Mouse (Mus musculus) olfactory bulb, adult 2 months (tissue): ENCODE measurements around the gene Gm10518.

ENCODE experiments used
- CTCF ChIP-seq: fragments of 200-500 bp; IDR thresholded peaks from 2 replicates; pipeline ENCODE4 v1.5.1; 2012; ENCODE audit warnings: low read depth, mild to moderate bottlenecking, low read length, moderate library complexity; ENCODE audit not compliant: insufficient read depth
- POLR2A ChIP-seq: fragments of 200-500 bp; IDR thresholded peaks from 2 replicates; pipeline ENCODE4 v1.6.1; 2012; ENCODE audit warnings: mild to moderate bottlenecking, low read depth, low read length, moderate library complexity; ENCODE audit not compliant: insufficient read depth

- TF ChIP-seq CTCF, result no peak
- TF ChIP-seq POLR2A, result no peak
These were observed 25.7 kb downstream of the Gm10518 start for GRCm38 (mm10) chr1:179828900-179829299.
